ENCODE assay signal across 21 mouse cellular contexts in the genomic region with DNA sequence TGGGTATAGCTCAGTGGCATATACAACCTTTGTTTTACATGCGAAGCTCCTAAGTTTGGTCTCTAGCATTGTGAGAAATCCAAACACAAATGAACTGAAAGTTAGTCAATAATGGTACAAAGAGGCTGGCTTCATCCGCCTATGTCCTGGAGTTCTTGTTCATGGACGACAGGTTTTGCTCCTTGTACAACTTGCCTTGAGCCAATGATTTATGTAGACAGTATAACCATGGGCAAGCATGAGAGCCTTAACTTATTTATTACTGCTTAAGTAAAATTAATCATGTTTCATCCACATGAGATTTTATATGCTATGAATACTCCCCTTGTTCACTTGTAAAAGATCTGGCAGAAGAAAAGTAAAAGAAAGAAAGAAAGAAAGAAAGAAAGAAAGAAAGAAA.
"Had no signal": no experiment of that assay in that cellular context is flagged by ENCODE, and none has a peak within 500 bp of the region (broad histone marks: within the 10 kb centered on the region; RNA-seq: fewer than 3 reads in every experiment).

No protein-coding gene starts in this region.

- H3K4me2 ChIP-seq: hindbrain, embryonic 13.5 days; hindbrain, embryonic 15.5 days; limb, embryonic 12.5 days; liver, embryonic 11.5 days; liver, embryonic 13.5 days; liver, embryonic 15.5 days had no signal

- H3K36me3 ChIP-seq: heart, embryonic 13.5 days; heart, embryonic 15.5 days; hindbrain, embryonic 13.5 days; hindbrain, embryonic 15.5 days; limb, embryonic 10.5 days; limb, embryonic 12.5 days; liver, embryonic 13.5 days; liver, embryonic 15.5 days had no signal

- H3K4me1 ChIP-seq: liver, embryonic 15.5 days had no signal

- H3K9ac ChIP-seq: forebrain, postnatal 0 days; heart, embryonic 13.5 days; heart, embryonic 15.5 days; hindbrain, embryonic 13.5 days; hindbrain, embryonic 15.5 days; limb, embryonic 12.5 days; liver, embryonic 13.5 days; liver, embryonic 15.5 days; liver, postnatal 0 days had no signal

- H3K27me3 ChIP-seq: heart, embryonic 13.5 days; heart, embryonic 15.5 days; hindbrain, embryonic 13.5 days; hindbrain, embryonic 15.5 days; limb, embryonic 12.5 days; liver, embryonic 13.5 days; liver, embryonic 15.5 days had no signal

- H3K9me3 ChIP-seq: heart, embryonic 13.5 days; heart, embryonic 15.5 days; hindbrain, embryonic 13.5 days; hindbrain, embryonic 15.5 days; limb, embryonic 10.5 days; limb, embryonic 12.5 days; liver, embryonic 13.5 days; liver, embryonic 15.5 days had no signal

- H3K4me3 ChIP-seq: heart, adult 2 months; heart, embryonic 13.5 days; heart, embryonic 15.5 days; hindbrain, embryonic 13.5 days; hindbrain, embryonic 15.5 days; layer of hippocampus, adult 2 months; left cerebral cortex, adult 2 months; limb, embryonic 10.5 days; limb, embryonic 12.5 days; liver, embryonic 13.5 days; liver, embryonic 15.5 days had no signal

- H3K27ac ChIP-seq: heart, adult 2 months; heart, embryonic 13.5 days; heart, embryonic 15.5 days; hindbrain, embryonic 13.5 days; hindbrain, embryonic 15.5 days; hindbrain, postnatal 0 days; layer of hippocampus, adult 2 months; left cerebral cortex, adult 2 months; limb, embryonic 10.5 days; limb, embryonic 12.5 days; liver, embryonic 13.5 days; liver, embryonic 15.5 days had no signal

- DNase-seq: forebrain, postnatal 0 days; gastrocnemius, postnatal 14 days; gastrocnemius, postnatal 36 days; heart, adult 2 months; heart, postnatal 14 days; heart, postnatal 36 days; kidney, adult 8-10 months; liver; liver, embryonic 13.5 days; liver, postnatal 0 days had no signal

- ATAC-seq: hindbrain, postnatal 0 days; liver, postnatal 0 days had no signal
